Comparison of ENCODE assay signal across 18 mouse cellular contexts in genomic region chr1:51660531-51660930, GRCm38 (mm10).
DNase-seq lines count a peak whose midpoint lies in the region; ATAC-seq lines count a peak whose summit lies in the region.
"Had no signal": no experiment of that assay in that cellular context is flagged by ENCODE, and none has a peak within 500 bp of the region (broad histone marks: within the 10 kb centered on the region; RNA-seq: fewer than 3 reads in every experiment).

No protein-coding gene starts in this region.

- no peak for DNase-seq in frontal cortex, postnatal 10 days (ENCODE audit: low spot score in 2 of 2)
- DNase-seq in brain, adult 2 months (ENCODE audit: low read depth, low spot score) = peak; percentile 55
- DNase-seq in testis, postnatal 10 days (ENCODE audit: low spot score) = no peak
- DNase-seq: adrenal gland, adult 2 months; adrenal gland, adult 8-10 months; adrenal gland, postnatal 10 days; adrenal gland, postnatal 14 days; adrenal gland, postnatal 25 days; adrenal gland, postnatal 36 days; B cell, adult 2 months; cerebellum, adult 11 months; cerebellum, adult 11-12 months; cerebellum, adult 18-20 months; cerebellum, adult 2 months had no signal

- ATAC-seq in frontal cortex, adult (ENCODE audit: low TSS enrichment) = peak; percentile 79
- ATAC-seq: activated CD4-positive, CD25-positive, alpha-beta regulatory T cell, adult 4 months; CD4-positive, CD25-positive, alpha-beta regulatory T cell, adult 4 months; Patski had no signal
